Mouse (Mus musculus) megakaryocyte, embryonic 14.5 days (primary cell): ENCODE results near the gene Olfr1411.

Experiments used
- FLI1 ChIP-seq: IDR thresholded peaks from 2 replicates; pipeline ENCODE4 v1.6.1; 2012; ENCODE audit warnings: low read length, inconsistent platforms, mixed read lengths
- GATA1 ChIP-seq: IDR thresholded peaks from 3 replicates; pipeline ENCODE4 v1.6.1; 2012; ENCODE audit warnings: mixed read lengths, low read length, inconsistent platforms, borderline replicate concordance

GRCm38 (mm10) chr1:92641514-92642272 is 47.5 kb downstream of the Olfr1411 start, which contains the start of gene Cops9:
- TF ChIP-seq FLI1 (peak; percentile 82; the same call in 1 of the 2 replicates), GATA1 (no peak)
